26 mouse cellular contexts compared by ENCODE assay signal in genomic region chr2:20352796-20353195, GRCm38 (mm10).
DNase-seq lines count a peak whose midpoint lies in the region; ATAC-seq and TF ChIP-seq lines count a peak whose summit lies in the region.
"Had no signal": no experiment of that assay in that cellular context is flagged by ENCODE, and none has a peak within 500 bp of the region (broad histone marks: within the 10 kb centered on the region; RNA-seq: fewer than 3 reads in every experiment).

No protein-coding gene starts in this region.

- peaks cover 7% of the 10 kb centered on the region for H3K4me1 ChIP-seq in embryonic facial prominence, embryonic 13.5 days
- H3K4me1 ChIP-seq in embryonic facial prominence, embryonic 10.5 days: no peaks in the 10 kb centered on the region
- H3K4me1 ChIP-seq in kidney, embryonic 15.5 days: 0 out of 2 replicates have a peak, but pooled peaks cover 11% of the 10 kb centered on the region
- H3K4me1 ChIP-seq in midbrain, embryonic 14.5 days (ENCODE audit: control insufficient read depth, insufficient read depth, low read length): no peaks in the 10 kb centered on the region
- H3K4me1 ChIP-seq: embryonic facial prominence, embryonic 15.5 days; forebrain, embryonic 13.5 days; forebrain, embryonic 15.5 days had no signal

- CTCF ChIA-PET in Patski (lab: Charles Lee): interaction anchor here (1.0 kb wide), 2 partner anchors 28 to 52 kb away, joined by 3 read pairs; no protein-coding TSS in a partner anchor

- H3K9me3 ChIP-seq in embryonic facial prominence, embryonic 13.5 days: no peaks in the 10 kb centered on the region
- no peaks in the 10 kb centered on the region for H3K9me3 ChIP-seq in embryonic facial prominence, embryonic 10.5 days
- no peaks in the 10 kb centered on the region for H3K9me3 ChIP-seq in kidney, embryonic 15.5 days (replicated peaks)
- no peaks in the 10 kb centered on the region for H3K9me3 ChIP-seq in midbrain, embryonic 14.5 days (ENCODE audit: control insufficient read depth, low read length)
- H3K9me3 ChIP-seq: embryonic facial prominence, embryonic 12.5 days; embryonic facial prominence, embryonic 15.5 days; forebrain, embryonic 13.5 days; forebrain, embryonic 15.5 days; G1E had no signal

- no peak overlapping the region for H3K9ac ChIP-seq in embryonic facial prominence, embryonic 13.5 days
- H3K9ac ChIP-seq in kidney, embryonic 15.5 days: no peak overlapping the region
- H3K9ac ChIP-seq in midbrain, embryonic 14.5 days (replicated peaks; ENCODE audit: low read length): no peak overlapping the region
- H3K9ac ChIP-seq: embryonic facial prominence, embryonic 12.5 days; embryonic facial prominence, embryonic 15.5 days; forebrain, embryonic 13.5 days; forebrain, embryonic 15.5 days; forebrain, postnatal 0 days had no signal

- in situ Hi-C loops in Patski (cut with MboI; ENCODE audit: low pct_unique_long_range_greater_than_20kb): no loop called here

- ATAC-seq in embryonic facial prominence, embryonic 13.5 days (ENCODE audit: insufficient number of reproducible peaks, insufficient read depth, low FRiP score, low TSS enrichment, low read depth): no peak
- ATAC-seq in kidney, embryonic 15.5 days (replicated peaks; ENCODE audit: low FRiP score): no peak
- peak; percentile 68 for ATAC-seq in Patski
- no peak for ATAC-seq in midbrain, embryonic 14.5 days (ENCODE audit: low FRiP score, low TSS enrichment)
- ATAC-seq: CD4-positive, CD25-positive, alpha-beta regulatory T cell, adult 4 months; forebrain, embryonic 13.5 days; forebrain, embryonic 15.5 days; forebrain, postnatal 0 days had no signal

- peak overlapping the region; percentile 62; the same call in 1 of the 2 replicates for H3K27ac ChIP-seq in embryonic facial prominence, embryonic 13.5 days
- H3K27ac ChIP-seq in embryonic facial prominence, embryonic 10.5 days (replicated peaks): no peak overlapping the region
- H3K27ac ChIP-seq in kidney, embryonic 15.5 days: 0 out of 2 replicates have a peak overlapping the region, but pooled peaks have one; percentile 27
- H3K27ac ChIP-seq in midbrain, embryonic 14.5 days (replicated peaks; ENCODE audit: low read depth, low read length): no peak overlapping the region
- H3K27ac ChIP-seq: embryonic facial prominence, embryonic 12.5 days; embryonic facial prominence, embryonic 15.5 days; forebrain, embryonic 13.5 days; forebrain, embryonic 15.5 days had no signal

- H3K36me3 ChIP-seq in embryonic facial prominence, embryonic 13.5 days: no peaks in the 10 kb centered on the region
- no peaks in the 10 kb centered on the region for H3K36me3 ChIP-seq in embryonic facial prominence, embryonic 10.5 days (replicated peaks)
- no peaks in the 10 kb centered on the region for H3K36me3 ChIP-seq in kidney, embryonic 15.5 days
- no peaks in the 10 kb centered on the region for H3K36me3 ChIP-seq in midbrain, embryonic 14.5 days (ENCODE audit: control insufficient read depth, insufficient read depth, low read length)
- H3K36me3 ChIP-seq: embryonic facial prominence, embryonic 12.5 days; embryonic facial prominence, embryonic 15.5 days; forebrain, embryonic 15.5 days; G1E had no signal

- no peak for DNase-seq in embryonic facial prominence, embryonic 10.5 days (ENCODE audit: low spot score)
- no peak for DNase-seq in kidney, postnatal 25 days
- DNase-seq in Patski (ENCODE audit: low read depth, low spot score): no peak
- DNase-seq in thymus, postnatal 0 days (ENCODE audit: low spot score): no peak
- no peak for DNase-seq in midbrain, embryonic 14.5 days
- DNase-seq: adrenal gland, adult 2 months; adrenal gland, postnatal 10 days; adrenal gland, postnatal 25 days; B cell, adult 2 months; cerebellum, adult 11 months; cerebellum, adult 18-20 months; cerebellum, adult 8-10 months; cerebellum, adult 9-11 months; cerebellum, postnatal 14 days; cerebellum, postnatal 36 days; embryo, embryonic 11 days; forebrain, postnatal 0 days had no signal

- H3K4me3 ChIP-seq in embryonic facial prominence, embryonic 13.5 days: no peak overlapping the region
- no peak overlapping the region for H3K4me3 ChIP-seq in embryonic facial prominence, embryonic 10.5 days
- H3K4me3 ChIP-seq in kidney, embryonic 15.5 days (replicated peaks): no peak overlapping the region
- H3K4me3 ChIP-seq in midbrain, embryonic 14.5 days (replicated peaks; ENCODE audit: low read depth, low read length): no peak overlapping the region
- H3K4me3 ChIP-seq: embryonic facial prominence, embryonic 12.5 days; embryonic facial prominence, embryonic 15.5 days; forebrain, embryonic 13.5 days; forebrain, embryonic 15.5 days had no signal

- POLR2A ChIA-PET in Patski (lab: Charles Lee): no interaction called here

- H3K4me2 ChIP-seq in embryonic facial prominence, embryonic 13.5 days: no peak overlapping the region
- H3K4me2 ChIP-seq in kidney, embryonic 15.5 days: no peak overlapping the region
- no peak overlapping the region for H3K4me2 ChIP-seq in midbrain, embryonic 14.5 days (ENCODE audit: low read length)
- H3K4me2 ChIP-seq: embryonic facial prominence, embryonic 12.5 days; embryonic facial prominence, embryonic 15.5 days; forebrain, embryonic 13.5 days; forebrain, embryonic 15.5 days had no signal

- H3K27me3 ChIP-seq in embryonic facial prominence, embryonic 13.5 days: no peaks in the 10 kb centered on the region
- no peaks in the 10 kb centered on the region for H3K27me3 ChIP-seq in embryonic facial prominence, embryonic 10.5 days (replicated peaks; ENCODE audit: low read depth, poor library complexity, severe bottlenecking)
- no peaks in the 10 kb centered on the region for H3K27me3 ChIP-seq in kidney, embryonic 15.5 days
- no peaks in the 10 kb centered on the region for H3K27me3 ChIP-seq in Patski
- H3K27me3 ChIP-seq in midbrain, embryonic 14.5 days (ENCODE audit: control insufficient read depth, insufficient read depth, low read length): no peaks in the 10 kb centered on the region
- H3K27me3 ChIP-seq: CH12.LX; embryonic facial prominence, embryonic 12.5 days; embryonic facial prominence, embryonic 15.5 days; forebrain, embryonic 13.5 days; forebrain, embryonic 15.5 days had no signal

- no peak for TF ChIP-seq CTCF in Patski (IDR thresholded peaks at IDR 0.05)

Comparison
In these comparisons a context has a peak if more than half of its experiments do, and no peak if none do; other contexts are left out.
1. H3K27ac ChIP-seq: peak in embryonic facial prominence, embryonic 13.5 days (single experiment) and kidney, embryonic 15.5 days (single experiment); none in embryonic facial prominence, embryonic 10.5 days (single experiment) and midbrain, embryonic 14.5 days (single experiment).